Mouse (Mus musculus) Muller cell, postnatal 12 days (primary cell): ENCODE data around the gene Furin.

ENCODE experiments used
- DNase-seq: peaks from one replicate; pipeline ENCODE4 v3.0.0-alpha.2; 2015; ENCODE audit errors: inconsistent ontology term

Furin gene

GRCm38 (mm10) chr7:80427730-80428129, 22.5 kb upstream of the Furin start:
- DNase-seq: no peak

GRCm38 (mm10) chr7:80426363-80426762, 21.1 kb upstream of the Furin start:
- DNase-seq: no peak

GRCm38 (mm10) chr7:80424722-80425121, 19.5 kb upstream of the Furin start:
- DNase-seq: no peak

GRCm38 (mm10) chr7:80422759-80423480, 17.7 kb upstream of the Furin start:
- DNase-seq: no peak

- no peak for DNase-seq
Observed at GRCm38 (mm10) chr7:80421576-80421975, 16.3 kb upstream of the Furin start.

- DNase-seq: no peak
Observed at GRCm38 (mm10) chr7:80420586-80420985, 15.3 kb upstream of the Furin start.

- no peak for DNase-seq
Observed at GRCm38 (mm10) chr7:80419278-80419677, 14.0 kb upstream of the Furin start.

- no peak for DNase-seq
Observed at GRCm38 (mm10) chr7:80418036-80418435, 12.8 kb upstream of the Furin start.

- no peak for DNase-seq
Observed at GRCm38 (mm10) chr7:80417601-80418000, 12.4 kb upstream of the Furin start.

GRCm38 (mm10) chr7:80416969-80417368, 11.7 kb upstream of the Furin start:
- DNase-seq: no peak

- no peak for DNase-seq
Observed at GRCm38 (mm10) chr7:80414303-80414855, 9.1 kb upstream of the Furin start.

- no peak for DNase-seq
Observed at GRCm38 (mm10) chr7:80413512-80414302, 8.5 kb upstream of the Furin start.

- DNase-seq: peak; percentile 16
Observed at GRCm38 (mm10) chr7:80412781-80413180, 7.5 kb upstream of the Furin start.

- DNase-seq: peak; percentile 78
Observed at GRCm38 (mm10) chr7:80412279-80412678, 7.0 kb upstream of the Furin start.

GRCm38 (mm10) chr7:80410380-80410779, 5.1 kb upstream of the Furin start:
- DNase-seq: no peak

GRCm38 (mm10) chr7:80407712-80408111, 2.5 kb upstream of the Furin start:
- no peak for DNase-seq

- no peak for DNase-seq
Observed at GRCm38 (mm10) chr7:80406186-80406585, 950 bp upstream of the Furin start.

GRCm38 (mm10) chr7:80404101-80404894, 938 bp downstream of the Furin start:
- DNase-seq: peak; percentile 68

- DNase-seq: peak; percentile 89
Observed at GRCm38 (mm10) chr7:80403551-80403950, 1.7 kb downstream of the Furin start.

GRCm38 (mm10) chr7:80402651-80403321, 2.5 kb downstream of the Furin start:
- peak; percentile 85 for DNase-seq

GRCm38 (mm10) chr7:80401860-80402641, 3.2 kb downstream of the Furin start:
- peak; percentile 61 for DNase-seq
